Mouse (Mus musculus): ENCODE measurements around the gene Cryaa.

The Cryaa gene

GRCm38 (mm10) chr17:31677507-31677906, at the start of gene Cryaa:
Cryaa (plus strand) TSS chr17:31677807.
- no peak for DNase-seq (ENCODE audit: low spot score)

DNA sequence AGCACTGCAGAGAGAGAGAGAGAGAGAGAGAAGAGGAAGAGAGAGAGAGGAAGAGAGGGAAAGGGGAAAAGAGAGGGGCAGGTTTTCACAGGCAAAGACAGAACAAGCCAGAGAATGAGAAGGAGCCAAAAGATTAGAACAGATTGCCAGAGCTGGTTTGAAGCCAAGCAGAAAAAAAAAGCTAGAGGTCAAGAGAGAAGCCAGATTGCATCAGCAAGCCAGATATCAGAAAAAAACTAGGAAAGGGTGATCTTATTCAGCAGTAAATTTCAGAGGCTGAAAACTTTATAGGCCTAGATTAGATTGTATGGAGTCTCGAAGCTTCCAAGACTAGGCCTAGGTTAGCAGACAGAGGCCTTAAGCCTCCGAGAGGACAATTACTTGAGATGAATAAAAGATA, 49.6 kb upstream of the Cryaa start:
- no peak for DNase-seq (ENCODE audit: low spot score)

DNA sequence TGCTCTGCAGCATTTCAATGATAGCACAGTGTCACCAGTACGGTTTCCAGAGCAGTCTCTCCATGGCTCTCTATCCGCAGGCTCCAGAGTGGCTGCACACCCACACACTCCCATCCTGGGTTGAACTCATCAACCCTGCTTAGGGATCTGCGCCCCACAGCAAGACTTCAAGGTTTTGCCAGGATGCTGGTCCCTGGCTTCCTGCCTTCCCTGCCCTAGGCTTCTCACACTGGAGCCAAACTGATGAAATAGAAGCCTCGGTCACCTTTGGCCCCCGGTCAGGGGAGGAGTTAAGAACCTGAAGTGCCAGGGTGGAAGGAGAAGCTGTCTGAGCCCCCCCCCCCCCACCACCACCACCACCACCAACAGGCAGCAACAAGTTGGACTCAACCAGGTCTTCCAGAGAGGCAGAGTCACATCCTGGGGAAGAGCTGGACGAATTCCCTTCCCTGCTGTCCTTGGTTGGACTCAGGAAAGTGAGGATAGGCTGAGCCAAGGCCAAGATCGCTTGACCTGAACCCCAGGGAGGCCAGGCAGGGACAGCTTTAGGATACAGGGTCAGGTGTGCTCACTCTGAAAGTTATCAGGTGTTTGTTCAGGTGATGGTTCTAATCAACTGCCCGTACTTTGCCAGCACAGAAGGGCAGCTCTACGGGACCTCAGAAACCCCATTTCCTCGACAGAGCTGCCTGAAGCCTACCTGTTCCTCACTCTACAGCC, 46.4 kb upstream of the Cryaa start:
- no peak for DNase-seq (ENCODE audit: low spot score)

GRCm38 (mm10) chr17:31633007-31633406, 44.6 kb upstream of the Cryaa start:
- DNase-seq (ENCODE audit: low spot score), result no peak

DNA sequence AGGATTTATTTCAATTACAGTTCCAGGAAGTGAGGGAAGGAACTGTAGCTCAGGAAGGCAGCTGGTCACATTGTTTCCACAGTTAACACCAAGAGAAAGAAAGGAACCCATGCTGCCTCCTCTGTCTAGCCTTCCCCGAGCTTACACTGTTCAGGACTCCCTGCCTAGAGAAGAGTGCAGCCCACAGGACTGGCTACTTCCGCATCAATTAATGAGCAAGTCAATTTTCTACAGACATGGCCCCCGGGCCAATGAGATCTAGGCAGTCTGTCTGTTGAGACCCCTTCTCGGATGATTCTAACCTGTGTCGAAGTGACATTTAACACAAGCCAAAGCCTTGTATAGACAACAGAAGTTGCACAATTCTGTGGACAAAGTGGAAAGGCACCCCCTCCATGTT, 42.7 kb upstream of the Cryaa start:
- no peak for DNase-seq (ENCODE audit: low spot score)

- DNase-seq (ENCODE audit: low spot score), result no peak
Observed at GRCm38 (mm10) chr17:31635781-31636180, 41.8 kb upstream of the Cryaa start.

DNA sequence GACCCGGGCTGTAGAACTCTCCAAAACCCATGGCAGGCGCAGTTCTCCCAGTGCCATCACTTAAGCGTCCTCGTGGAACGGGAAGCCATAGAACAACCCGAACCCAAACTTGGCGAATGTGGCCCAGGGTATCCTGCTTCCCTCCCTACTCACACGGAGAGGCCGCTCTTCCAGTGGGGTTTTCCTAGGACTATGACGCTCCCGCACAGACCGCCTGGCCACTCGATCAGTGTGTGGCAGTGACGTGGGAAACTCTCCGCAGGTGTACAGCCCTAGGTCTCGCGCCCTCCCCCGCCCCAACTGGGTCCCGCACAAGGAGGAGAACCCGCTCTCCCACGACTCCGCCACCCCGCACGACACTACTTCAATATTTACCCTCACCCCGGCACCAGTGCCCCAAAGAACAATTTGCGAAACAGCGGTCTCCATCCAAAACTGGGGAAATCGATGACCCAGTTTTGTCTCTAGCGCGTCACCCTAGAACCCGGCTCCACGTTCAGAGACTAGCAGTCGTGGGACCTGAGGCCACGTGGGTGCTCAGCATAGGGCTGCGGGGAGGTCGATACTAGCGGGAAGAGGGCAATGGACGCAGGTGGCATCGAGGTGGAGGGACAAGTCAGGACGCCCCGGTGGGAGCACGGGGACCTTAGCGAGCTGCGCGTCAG, 41.2 kb upstream of the Cryaa start:
- no peak for DNase-seq (ENCODE audit: low spot score)

DNA sequence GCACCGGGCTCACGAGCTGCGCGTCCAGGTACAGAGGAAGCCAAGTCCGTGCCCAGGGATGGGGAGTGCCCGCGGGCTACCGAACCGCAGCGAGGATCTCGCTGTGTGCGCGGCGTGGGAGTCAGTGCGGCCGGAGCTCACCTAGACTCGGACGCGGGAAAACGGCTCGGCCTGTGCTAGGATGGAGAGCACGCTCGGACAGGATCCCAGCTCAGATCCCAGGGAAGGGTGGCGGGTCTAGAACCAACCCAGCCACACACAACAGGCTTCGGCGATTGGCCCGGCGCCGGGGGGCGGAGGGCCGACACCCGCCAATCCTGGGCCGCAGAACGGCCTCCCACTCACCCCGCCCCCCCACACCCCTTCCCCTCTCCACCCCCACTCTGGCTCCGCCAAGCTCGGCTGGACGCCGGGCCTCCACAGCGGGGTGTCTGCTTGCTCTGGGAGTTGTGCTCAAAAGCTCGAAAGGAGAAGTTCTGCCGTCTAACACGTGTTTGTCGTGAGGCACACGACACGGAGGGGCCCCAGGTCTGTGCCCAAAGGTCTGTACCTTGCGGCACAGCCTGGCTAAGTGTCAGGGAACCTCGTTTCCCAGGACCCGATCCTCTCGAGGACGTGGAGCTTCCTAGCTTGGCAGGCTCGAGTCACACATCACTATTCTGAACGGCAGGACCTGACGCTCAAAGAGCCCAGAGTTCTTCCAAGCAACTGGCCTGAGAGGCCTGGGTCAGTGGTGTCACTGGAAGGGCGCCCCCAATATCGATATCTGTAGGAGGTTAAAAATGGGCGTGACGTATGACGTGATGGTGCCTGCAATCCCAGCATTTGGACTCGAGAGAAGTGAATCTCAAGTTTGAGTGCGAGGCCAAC, 40.4 kb upstream of the Cryaa start, which contains the start of gene Cbs:
Gene Cbs, minus strand, starts transcription at position 297 of the 870 bp plus-strand sequence.
- no peak for DNase-seq (ENCODE audit: low spot score)

DNA sequence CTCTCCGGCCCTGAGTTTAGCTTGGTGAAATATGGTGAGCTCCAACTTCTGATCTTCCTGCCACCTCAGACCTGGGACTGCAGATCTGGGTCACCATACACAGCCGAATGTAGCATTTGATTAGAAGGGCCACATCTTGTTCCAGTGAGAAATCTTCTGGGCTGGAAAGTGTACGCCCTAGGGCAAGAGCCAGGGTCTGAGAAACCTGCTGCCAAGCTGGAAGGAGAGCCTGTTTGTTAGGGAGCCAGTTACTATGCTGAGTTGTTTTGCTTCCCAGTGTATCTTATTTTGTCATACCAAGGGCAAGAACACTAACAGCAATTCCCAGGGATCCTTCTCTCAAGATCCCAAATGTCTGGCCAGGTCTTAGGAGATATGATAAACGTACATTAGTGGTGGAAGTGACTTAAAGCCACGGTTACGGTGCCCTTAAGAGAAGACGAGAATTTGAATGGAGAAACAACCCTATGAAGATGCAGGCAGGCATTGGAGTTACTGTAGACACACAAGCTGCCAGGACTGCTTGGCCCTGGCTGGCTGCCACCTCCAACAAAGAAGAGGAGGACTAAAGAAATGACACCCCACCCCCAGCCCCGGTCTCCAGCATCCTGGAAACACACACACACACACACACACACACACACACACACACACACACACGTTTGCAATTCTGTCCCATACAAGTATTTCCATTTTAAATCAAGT, 39.6 kb upstream of the Cryaa start:
- DNase-seq (ENCODE audit: low spot score), result no peak

- DNase-seq (ENCODE audit: low spot score), result no peak
Observed at GRCm38 (mm10) chr17:31639651-31640050, 38.0 kb upstream of the Cryaa start.

DNA sequence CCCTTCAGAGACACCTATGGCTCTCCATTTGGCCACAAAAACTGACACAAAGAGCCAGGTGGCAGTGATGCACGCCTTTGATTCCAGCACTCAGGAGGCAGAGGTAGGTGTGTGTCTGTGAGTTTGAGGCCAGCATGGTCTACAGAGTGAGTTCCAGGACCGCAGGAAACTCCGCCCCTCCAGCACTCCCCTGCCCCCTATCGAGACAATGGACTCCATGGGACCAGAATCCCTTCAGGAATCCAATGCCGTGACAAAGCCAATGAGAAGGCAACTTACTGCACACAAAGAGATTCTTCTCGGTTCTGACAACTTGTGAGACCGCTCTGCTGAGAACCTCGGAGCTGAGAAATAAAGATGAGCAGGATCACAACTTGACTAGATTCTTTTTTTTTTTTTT, 35.3 kb upstream of the Cryaa start:
- no peak for DNase-seq (ENCODE audit: low spot score)

DNA sequence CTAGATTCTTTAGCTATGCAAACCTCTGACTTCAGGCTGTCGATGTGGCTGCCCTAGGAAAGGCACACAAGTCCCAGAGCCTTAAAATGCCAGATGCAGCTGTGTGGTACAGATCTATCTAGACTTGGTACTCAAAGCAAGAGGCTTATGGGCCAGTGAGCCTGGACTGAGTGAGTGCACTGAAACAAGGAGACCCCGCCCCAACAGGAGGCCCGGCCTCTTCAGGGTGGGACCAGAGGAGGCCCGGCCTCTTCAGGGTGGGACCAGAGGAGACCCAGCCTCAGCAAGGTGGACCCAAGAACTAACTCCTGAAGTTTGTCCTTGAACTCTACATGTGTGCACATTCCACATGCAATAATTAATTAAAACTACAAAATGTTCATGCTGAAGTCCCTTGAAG, 34.7 kb upstream of the Cryaa start:
- DNase-seq (ENCODE audit: low spot score), result no peak

DNA sequence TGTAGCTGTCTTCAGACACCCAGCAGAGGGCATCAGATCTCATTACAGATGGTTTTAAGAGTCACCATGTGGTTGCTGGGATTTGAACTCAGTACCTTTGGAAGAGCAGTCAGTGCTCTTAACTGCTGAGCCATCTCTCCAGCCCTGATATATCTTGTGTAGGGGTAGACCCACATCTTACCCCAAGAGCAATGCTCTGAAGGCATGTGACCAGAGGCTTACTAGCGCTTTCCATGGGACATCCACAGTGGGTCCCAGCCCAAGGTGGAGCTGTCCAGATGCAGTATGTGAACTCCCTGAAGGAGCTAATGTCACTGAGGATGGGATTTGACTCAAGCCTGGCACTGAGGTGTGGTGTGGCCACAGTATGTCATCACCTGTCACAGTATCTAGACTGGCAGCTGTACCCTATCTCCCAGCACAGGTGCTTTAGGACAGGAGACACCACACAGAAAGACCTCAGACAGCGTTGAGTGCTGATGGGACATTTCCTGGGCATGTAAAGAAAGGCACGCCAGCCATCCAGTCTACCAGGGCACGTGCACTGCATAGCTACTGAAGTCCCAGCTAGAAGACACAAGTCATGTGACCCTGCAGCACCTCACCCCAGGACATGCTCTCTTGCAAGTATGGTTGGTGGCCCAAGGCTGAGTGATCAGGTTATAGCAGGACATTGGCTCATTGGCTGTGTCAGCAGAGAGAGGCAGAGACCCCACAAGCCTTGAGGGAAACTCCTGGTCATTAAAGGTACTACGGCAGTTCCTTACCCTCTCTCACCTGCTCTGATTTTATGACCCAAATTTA, 31.2 kb upstream of the Cryaa start:
- DNase-seq (ENCODE audit: low spot score), result no peak

DNA sequence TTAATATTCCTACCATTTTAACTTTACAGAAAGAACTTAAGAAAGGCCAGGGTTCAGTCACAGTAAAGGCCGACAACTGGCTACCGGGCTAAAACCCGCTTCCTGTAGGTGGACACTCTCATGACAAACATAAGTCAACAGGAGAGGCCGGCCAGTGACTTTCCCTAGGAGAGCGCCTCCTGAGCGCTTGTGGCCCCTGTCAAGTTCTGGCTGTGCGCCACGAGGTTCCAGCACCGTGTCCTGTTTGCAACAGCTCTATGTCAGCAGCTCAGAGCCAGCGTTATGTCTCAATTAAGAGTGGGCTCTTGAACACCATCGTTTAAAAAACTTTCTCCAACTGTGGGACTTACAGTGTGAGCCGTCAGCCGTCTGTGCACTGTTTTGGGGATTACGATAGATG, 25.5 kb upstream of the Cryaa start:
- no peak for DNase-seq (ENCODE audit: low spot score)

GRCm38 (mm10) chr17:31653277-31653676, 24.3 kb upstream of the Cryaa start:
- no peak for DNase-seq (ENCODE audit: low spot score)

DNA sequence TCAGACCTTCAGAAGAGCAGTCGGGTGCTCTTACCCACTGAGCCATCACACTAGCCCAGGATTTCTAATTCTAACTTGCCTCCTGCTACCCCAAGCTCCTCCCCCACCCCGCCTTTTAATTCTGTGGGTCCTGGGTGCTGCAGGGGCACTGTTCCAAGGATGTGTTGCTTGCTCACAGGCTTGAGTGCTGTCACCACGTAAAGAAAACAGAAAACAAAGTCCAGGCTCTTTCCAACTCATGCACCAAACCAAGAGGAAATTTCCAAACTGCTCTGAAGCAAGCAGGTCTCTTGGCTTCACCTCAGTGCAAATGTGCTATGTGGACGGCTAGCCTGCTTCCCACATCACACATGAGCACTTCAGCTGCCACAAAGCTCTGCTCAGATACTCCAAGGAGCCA, 22.2 kb upstream of the Cryaa start:
- DNase-seq (ENCODE audit: low spot score), result no peak

- DNase-seq (ENCODE audit: low spot score), result no peak
Observed at GRCm38 (mm10) chr17:31656682-31657081, 20.9 kb upstream of the Cryaa start.

GRCm38 (mm10) chr17:31657141-31657983, 20.2 kb upstream of the Cryaa start:
- DNase-seq (ENCODE audit: low spot score), result peak; percentile 22

GRCm38 (mm10) chr17:31658136-31658467, 19.5 kb upstream of the Cryaa start:
- DNase-seq (ENCODE audit: low spot score), result no peak

DNA sequence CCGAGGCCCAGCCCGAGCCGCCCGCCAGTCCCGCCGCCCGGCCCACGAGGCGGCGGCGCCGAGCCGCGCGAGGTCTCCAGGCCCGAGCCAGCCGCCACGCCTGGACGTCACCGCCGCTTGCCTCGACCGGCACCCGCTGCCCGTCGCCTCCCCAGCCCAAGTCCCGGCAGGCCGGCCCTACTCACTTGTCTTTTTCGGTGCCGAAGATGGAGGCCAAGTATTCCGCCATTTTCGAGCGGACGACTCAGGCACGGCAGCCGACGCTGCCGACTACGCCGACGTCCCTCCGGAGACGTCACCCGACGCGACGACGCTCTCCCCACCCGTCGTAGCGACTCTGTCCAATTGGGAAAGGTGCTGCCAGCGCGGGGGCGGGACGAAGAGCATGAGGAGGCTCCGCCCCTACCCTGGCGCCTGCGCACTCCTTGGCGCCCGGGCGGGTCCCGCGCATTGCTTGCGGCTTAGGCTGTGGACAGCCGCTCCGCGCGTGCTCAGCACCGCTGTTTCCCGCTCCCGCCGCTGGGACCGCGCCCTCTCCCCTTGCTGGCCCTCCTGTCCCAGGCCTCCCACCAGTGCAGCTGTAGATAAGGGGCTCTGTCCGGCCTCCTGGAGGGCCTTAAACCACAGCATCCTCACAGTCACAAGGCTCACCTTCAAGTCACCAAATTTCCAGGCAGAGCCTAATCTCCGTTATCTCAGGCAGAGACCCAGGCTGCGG, 19.0 kb upstream of the Cryaa start, which contains the start of gene U2af1:
Gene U2af1, minus strand, starts transcription at position 425 of the 718 bp plus-strand sequence.
- DNase-seq (ENCODE audit: low spot score), result peak; percentile 97

Measured in c-Kit-positive CD71-positive TER-119-positive erythroid progenitor cells, embryonic 14.5 days (primary cell).